Mouse (Mus musculus) stomach, embryonic 16.5 days (tissue): ENCODE results near the gene Fbxw5. TPM values are rescaled to one million over a fixed set of nuclear protein-coding genes. Genes with fewer than 3 reads are reported as not detected.

Experiments used
- ATAC-seq: fragments of 200-750 bp; cut with Nextera tagmentation; 2 replicates; pipeline ENCODE4 v1.8.0; 2017; ENCODE audit warnings: moderate number of reproducible peaks, moderate TSS enrichment; ENCODE audit not compliant: insufficient read depth, low FRiP score
- H3K27ac ChIP-seq: fragments of 300-500 bp; sonication (generic); 2 replicates; pipeline ENCODE4 v1.5.1; 2014; ENCODE audit warnings: low read length
- H3K27me3 ChIP-seq: fragments of 300-500 bp; sonication (generic); 2 replicates; pipeline ENCODE4 v1.6.1; 2014; ENCODE audit warnings: low read length, control low read depth, mixed read lengths; ENCODE audit not compliant: control insufficient read depth, insufficient read depth
- H3K36me3 ChIP-seq: fragments of 300-500 bp; sonication (generic); 2 replicates; pipeline ENCODE4 v1.6.1; 2014; ENCODE audit warnings: low read length; ENCODE audit not compliant: control insufficient read depth, insufficient read depth
- H3K4me1 ChIP-seq: fragments of 300-500 bp; sonication (generic); 2 replicates; pipeline ENCODE4 v1.6.1; 2014; ENCODE audit warnings: low read length, control low read depth, mixed read lengths; ENCODE audit not compliant: control insufficient read depth, insufficient read depth
- H3K4me2 ChIP-seq: fragments of 300-500 bp; sonication (generic); 2 replicates; pipeline ENCODE4 v1.6.1; 2014; ENCODE audit warnings: low read depth, low read length, mixed read lengths
- H3K4me3 ChIP-seq: fragments of 300-500 bp; sonication (generic); replicated peaks from 2 replicates; pipeline ENCODE4 v1.5.1; 2014; ENCODE audit warnings: mild to moderate bottlenecking, low read length
- H3K9ac ChIP-seq: fragments of 300-500 bp; sonication (generic); 2 replicates; pipeline ENCODE4 v1.6.1; 2014; ENCODE audit warnings: low read length
- H3K9me3 ChIP-seq: fragments of 300-500 bp; sonication (generic); replicated peaks from 2 replicates; pipeline ENCODE4 v1.6.1; 2016; ENCODE audit warnings: low read length, control low read depth; ENCODE audit not compliant: control insufficient read depth
- WGBS: fragments of 180-500 bp; shearing (Covaris S2); extraction: QIAGEN DNeasy Blood & Tissue Kit; methylation state at CpG from one replicate; pipeline ENCODE4 v1.1.7; 2014; 5-methylcytosine and 5-hydroxymethylcytosine counted together
- polyA plus RNA-seq: library from polyadenylated mRNA; unstranded; fragments of >200 nt; fragmentation: Nextera tagmentation; extraction: Ambion mirVana; gene quantifications from 2 replicates; pipeline ENCODE4 v1.2.1, GENCODE M21; 2015

Gene Fbxw5
- polyA plus RNA-seq, 1 experiment from 2014 or later = 76.5 TPM

DNA sequence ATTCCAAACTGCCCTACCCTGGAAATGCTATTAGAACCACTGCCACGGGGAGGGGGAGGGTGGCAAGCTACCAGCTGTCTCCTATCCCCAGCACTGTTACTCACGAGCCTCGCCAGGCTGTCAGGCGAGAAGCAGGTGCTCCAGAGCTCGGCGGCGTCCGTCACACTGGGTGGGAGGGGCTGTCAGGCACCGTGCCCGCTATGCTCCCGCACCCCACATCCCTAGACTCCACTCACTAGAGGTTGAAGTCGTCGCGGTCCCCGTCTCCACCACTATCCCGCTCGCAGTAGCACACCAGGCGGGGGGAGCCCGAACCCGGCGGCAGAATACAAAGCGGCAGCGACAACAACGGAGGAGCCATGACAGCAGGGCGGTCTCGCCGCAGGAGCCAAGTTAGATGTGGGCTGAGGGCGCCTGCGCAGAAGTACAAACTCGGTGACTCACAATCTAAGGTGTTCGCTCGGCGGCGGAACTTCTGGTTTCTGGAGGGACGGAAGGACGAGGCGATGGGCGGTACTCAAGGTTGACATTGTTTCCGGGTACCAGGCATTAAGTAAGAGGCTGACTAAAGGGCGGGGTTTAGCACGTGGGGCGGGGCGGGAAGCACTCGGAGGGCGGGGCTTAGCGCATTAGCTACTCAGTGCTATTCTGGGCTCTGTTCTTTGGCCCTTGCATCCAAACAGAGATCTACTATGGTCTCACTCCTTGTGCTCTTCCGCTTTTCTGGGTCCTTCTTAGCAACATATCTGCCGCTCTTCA lies 39.8 kb upstream of the Fbxw5 start, which contains the start of gene Paxx:
Paxx (minus strand) TSS at position 544 of the 759 bp plus-strand sequence.
- Histone ChIP-seq H3K4me2 (peak within 1 kb of the TSS; percentile 78), H3K9me3 (no peaks in the 10 kb centered on the region), H3K4me3 (peak within 1 kb of the TSS; percentile 79), H3K36me3 (0 out of 2 replicates have a peak, but pooled peaks cover 8% of the 10 kb centered on the region), H3K4me1 (peaks cover 29% of the 10 kb centered on the region), H3K27ac (peak within 1 kb of the TSS; percentile 95), H3K9ac (peak within 1 kb of the TSS; percentile 81), H3K27me3 (no peaks in the 10 kb centered on the region)
- ATAC-seq = peak; percentile 91
- under 1% methylated on average over 48 of the region's 48 CpGs for WGBS

- peak overlapping the region; percentile 78 for H3K4me2 ChIP-seq
- H3K4me1 ChIP-seq = peaks cover 25% of the 10 kb centered on the region
- 0 out of 2 replicates have a peak, but pooled peaks cover 8% of the 10 kb centered on the region for H3K36me3 ChIP-seq
- no peaks in the 10 kb centered on the region for H3K9me3 ChIP-seq
- H3K4me3 ChIP-seq = peak overlapping the region; percentile 79
- H3K9ac ChIP-seq = peak overlapping the region; percentile 81
- no peak for ATAC-seq
- H3K27ac ChIP-seq = peak overlapping the region; percentile 84
- 17% methylated on average over 3 of the region's 3 CpGs for WGBS
- no peaks in the 10 kb centered on the region for H3K27me3 ChIP-seq
Measured at GRCm38 (mm10) chr2:25461407-25461806, 39.1 kb upstream of the Fbxw5 start.

GRCm38 (mm10) chr2:25463630-25464029 lies 36.9 kb upstream of the Fbxw5 start:
- H3K4me1 ChIP-seq = peaks cover 23% of the 10 kb centered on the region
- no peak overlapping the region for H3K27ac ChIP-seq
- no peak for ATAC-seq
- 89% methylated on average over 3 of the region's 3 CpGs for WGBS
- no peaks in the 10 kb centered on the region for H3K36me3 ChIP-seq
- no peaks in the 10 kb centered on the region for H3K27me3 ChIP-seq
- no peak overlapping the region for H3K9ac ChIP-seq
- no peak overlapping the region for H3K4me3 ChIP-seq
- no peaks in the 10 kb centered on the region for H3K9me3 ChIP-seq
- no peak overlapping the region for H3K4me2 ChIP-seq

DNA sequence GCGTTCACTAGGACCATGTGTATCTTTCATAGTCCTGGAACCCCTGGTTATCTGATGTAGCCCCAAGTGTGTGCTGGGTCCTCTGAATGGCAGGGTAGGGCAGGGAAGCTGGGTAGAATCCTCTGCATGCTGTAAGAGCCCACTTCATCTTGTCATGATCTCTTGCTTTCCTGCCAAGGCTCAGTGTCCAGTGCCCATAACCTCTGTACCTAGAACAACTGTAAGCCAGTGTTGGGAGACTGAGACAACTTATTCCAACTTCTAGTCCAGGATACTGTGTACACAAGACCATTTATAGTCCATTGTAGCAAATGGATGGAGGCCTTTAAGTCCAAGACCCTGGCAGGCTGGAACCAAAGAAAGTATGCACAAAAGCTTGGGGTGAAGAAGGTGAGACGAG lies 35.3 kb upstream of the Fbxw5 start:
- Histone ChIP-seq H3K9me3 (no peaks in the 10 kb centered on the region), H3K27me3 (no peaks in the 10 kb centered on the region; the same call in 1 of the 2 replicates), H3K4me3 (no peak overlapping the region), H3K4me1 (peaks cover 7% of the 10 kb centered on the region), H3K4me2 (no peak overlapping the region), H3K36me3 (no peaks in the 10 kb centered on the region), H3K9ac (no peak overlapping the region), H3K27ac (no peak overlapping the region)
- no peak for ATAC-seq
- WGBS = 71% methylated on average over 2 of the region's 2 CpGs

GRCm38 (mm10) chr2:25465816-25466635 lies 34.5 kb upstream of the Fbxw5 start:
- WGBS = 48% methylated on average over 10 of the region's 10 CpGs
- H3K27ac ChIP-seq = no peak overlapping the region
- no peaks in the 10 kb centered on the region for H3K9me3 ChIP-seq
- H3K9ac ChIP-seq = peak overlapping the region; percentile 21; the same call in 1 of the 2 replicates
- no peak overlapping the region for H3K4me3 ChIP-seq
- H3K36me3 ChIP-seq = no peaks in the 10 kb centered on the region
- ATAC-seq = no peak
- no peaks in the 10 kb centered on the region; the same call in 1 of the 2 replicates for H3K27me3 ChIP-seq
- peaks cover 7% of the 10 kb centered on the region for H3K4me1 ChIP-seq
- no peak overlapping the region for H3K4me2 ChIP-seq

DNA sequence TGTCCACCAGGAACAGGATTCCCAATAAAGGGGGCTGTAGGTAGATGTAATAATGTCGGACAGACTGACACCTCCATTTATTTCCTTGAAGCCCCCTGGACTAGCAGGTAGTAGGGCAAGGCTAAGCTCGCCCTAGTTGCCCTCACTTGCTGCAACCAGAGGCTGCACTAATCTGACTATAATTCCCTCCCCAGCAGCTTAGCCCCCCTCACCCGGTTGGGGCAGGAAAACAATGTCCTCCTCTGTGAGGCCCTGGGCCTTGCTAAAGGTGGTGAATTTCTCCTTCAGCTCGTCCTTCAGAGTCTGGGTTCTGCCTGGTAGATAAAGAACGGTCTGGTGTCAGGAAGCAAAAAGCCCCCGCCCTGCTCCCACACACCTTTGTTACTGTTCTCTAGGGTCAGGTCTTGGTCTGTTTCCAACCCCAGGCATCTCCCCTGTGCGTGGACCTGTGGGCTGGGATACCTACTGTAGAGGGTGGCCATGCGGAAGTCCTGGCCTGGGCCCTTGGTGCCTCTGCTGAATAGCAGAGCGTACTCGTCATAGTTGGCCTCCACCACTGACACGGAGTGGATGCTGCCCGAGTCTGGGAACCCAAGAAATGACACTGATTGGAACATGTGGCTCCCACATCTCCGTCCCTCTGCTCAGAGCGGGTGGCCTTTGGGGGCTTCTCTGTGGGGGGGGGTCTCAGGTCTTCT lies 32.8 kb upstream of the Fbxw5 start:
- no peak overlapping the region for H3K9ac ChIP-seq
- no peaks in the 10 kb centered on the region for H3K9me3 ChIP-seq
- no peak for ATAC-seq
- H3K27ac ChIP-seq = no peak overlapping the region
- no peaks in the 10 kb centered on the region; the same call in 1 of the 2 replicates for H3K27me3 ChIP-seq
- H3K4me2 ChIP-seq = no peak overlapping the region
- H3K36me3 ChIP-seq = no peaks in the 10 kb centered on the region
- H3K4me1 ChIP-seq = no peaks in the 10 kb centered on the region; the same call in 1 of the 2 replicates
- H3K4me3 ChIP-seq = no peak overlapping the region
- WGBS = 70% methylated on average over 14 of the region's 14 CpGs

DNA sequence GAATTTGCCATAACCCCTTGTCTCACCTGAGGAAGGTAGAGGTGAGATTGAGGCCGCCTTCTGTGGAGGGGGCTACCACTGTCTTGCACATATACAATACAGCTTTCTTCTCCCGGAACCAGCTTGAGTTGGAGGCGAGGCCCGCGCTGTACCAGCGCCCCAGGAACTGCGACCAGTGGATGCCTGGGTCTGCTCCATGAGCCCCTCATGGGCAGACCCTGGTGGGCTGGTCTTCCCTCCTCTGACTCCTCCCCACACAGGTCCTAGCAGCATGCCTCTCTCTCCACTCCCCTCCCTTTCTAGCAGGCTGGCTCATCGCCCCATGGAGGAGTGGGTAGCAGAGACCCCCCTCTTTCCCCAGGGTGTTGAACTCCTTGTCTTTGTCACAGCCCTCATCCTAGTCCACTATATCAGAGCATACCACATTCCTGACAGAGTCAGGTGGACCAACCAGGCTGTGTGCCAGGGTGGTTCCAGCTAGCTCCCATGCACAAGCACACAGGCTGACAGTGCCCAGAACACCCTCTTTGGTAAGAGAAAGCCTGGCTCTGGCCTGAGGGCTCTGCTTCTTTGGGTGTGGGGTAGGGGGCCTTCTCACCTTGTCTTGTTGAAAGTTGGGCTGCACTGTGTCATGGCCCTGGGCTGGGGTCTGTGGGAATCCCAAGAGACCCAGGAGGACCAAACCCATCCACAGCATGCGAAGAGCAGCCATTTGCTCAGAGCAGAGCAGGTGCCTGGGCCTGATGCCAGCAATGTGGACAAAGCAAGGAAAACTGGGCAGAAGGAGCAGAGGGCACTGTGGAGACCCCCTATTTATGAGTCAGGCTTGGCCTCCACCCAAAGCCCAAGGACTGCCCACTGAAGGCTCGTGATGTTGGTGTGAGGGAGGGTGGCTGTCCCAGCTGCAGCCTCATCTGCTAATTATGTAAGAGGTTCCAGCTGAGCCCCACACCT lies 31.3 kb upstream of the Fbxw5 start:
- H3K27me3 ChIP-seq = no peaks in the 10 kb centered on the region; the same call in 1 of the 2 replicates
- 0 out of 2 replicates have a peak, but pooled peaks have one; percentile 34 for ATAC-seq
- no peak overlapping the region for H3K4me2 ChIP-seq
- WGBS = 70% methylated on average over 10 of the region's 10 CpGs
- no peak overlapping the region for H3K27ac ChIP-seq
- no peak overlapping the region for H3K9ac ChIP-seq
- no peak overlapping the region for H3K4me3 ChIP-seq
- no peaks in the 10 kb centered on the region for H3K36me3 ChIP-seq
- H3K9me3 ChIP-seq = no peaks in the 10 kb centered on the region
- no peaks in the 10 kb centered on the region; the same call in 1 of the 2 replicates for H3K4me1 ChIP-seq

GRCm38 (mm10) chr2:25469969-25470368 lies 30.6 kb upstream of the Fbxw5 start, which contains the start of gene Ptgds:
Gene Ptgds, minus strand, starts transcription at chr2:25470046.
- ATAC-seq = no peak

More at GRCm38 (mm10) chr2:25469969-25470368, 30.6 kb upstream of the Fbxw5 start, which contains the start of gene Ptgds:
- no peaks in the 10 kb centered on the region for H3K36me3 ChIP-seq
- no peaks in the 10 kb centered on the region; the same call in 1 of the 2 replicates for H3K4me1 ChIP-seq
- 45% methylated on average over 6 of the region's 6 CpGs for WGBS
- no peaks in the 10 kb centered on the region; the same call in 1 of the 2 replicates for H3K27me3 ChIP-seq
- H3K9ac ChIP-seq = no peak within 1 kb of the TSS
- H3K27ac ChIP-seq = no peak within 1 kb of the TSS
- H3K4me2 ChIP-seq = no peak within 1 kb of the TSS
- no peak within 1 kb of the TSS for H3K4me3 ChIP-seq
- H3K9me3 ChIP-seq = no peaks in the 10 kb centered on the region
